Mouse (Mus musculus) intestine, embryonic 15.5 days (tissue): ENCODE data around the gene Armc8. TPM values are rescaled to one million over a fixed set of nuclear protein-coding genes. Genes with fewer than 3 reads are reported as not detected.

ENCODE experiments used
- ATAC-seq: fragments of 200-750 bp; cut with Nextera tagmentation; 2 replicates; pipeline ENCODE4 v1.8.0; 2017; ENCODE audit warnings: moderate TSS enrichment, moderate library complexity
- H3K27ac ChIP-seq: fragments of 300-500 bp; sonication (generic); 2 replicates; pipeline ENCODE4 v1.5.1; 2015; ENCODE audit warnings: mild to moderate bottlenecking, inconsistent platforms
- H3K27me3 ChIP-seq: fragments of 300-500 bp; sonication (generic); replicated peaks from 2 replicates; pipeline ENCODE4 v1.6.1; 2015; ENCODE audit warnings: inconsistent platforms
- H3K36me3 ChIP-seq: fragments of 300-500 bp; sonication (generic); 2 replicates; pipeline ENCODE4 v1.6.1; 2015; ENCODE audit warnings: inconsistent platforms
- H3K4me1 ChIP-seq: fragments of 300-500 bp; sonication (generic); replicated peaks from 2 replicates; pipeline ENCODE4 v1.6.1; 2015; ENCODE audit warnings: inconsistent platforms
- H3K4me2 ChIP-seq: fragments of 300-500 bp; sonication (generic); replicated peaks from 2 replicates; pipeline ENCODE4 v1.6.1; 2015; ENCODE audit warnings: mild to moderate bottlenecking, inconsistent platforms
- H3K4me3 ChIP-seq: fragments of 300-500 bp; sonication (generic); replicated peaks from 2 replicates; pipeline ENCODE4 v1.5.1; 2015; ENCODE audit warnings: inconsistent platforms
- H3K9ac ChIP-seq: fragments of 300-500 bp; sonication (generic); 2 replicates; pipeline ENCODE4 v1.6.1; 2015; ENCODE audit warnings: inconsistent platforms
- H3K9me3 ChIP-seq: fragments of 300-500 bp; sonication (generic); 2 replicates; pipeline ENCODE4 v1.6.1; 2016; ENCODE audit warnings: inconsistent platforms
- WGBS: fragments of 180-500 bp; shearing (Covaris S2); methylation state at CpG from one replicate; pipeline ENCODE4 v1.1.7; 2015; 5-methylcytosine and 5-hydroxymethylcytosine counted together
- polyA plus RNA-seq: library from polyadenylated mRNA; unstranded; fragments of >200 nt; fragmentation: Nextera tagmentation; extraction: Ambion mirVana; gene quantifications from 2 replicates; pipeline ENCODE4 v1.2.1, GENCODE M21; 2015

The Armc8 gene
- polyA plus RNA-seq, 1 experiment from 2014 or later = 26.9 TPM

- Histone ChIP-seq H3K9me3 (no peaks in the 10 kb centered on the region), H3K4me2 (no peak overlapping the region), H3K4me3 (no peak overlapping the region), H3K4me1 (no peaks in the 10 kb centered on the region), H3K27ac (no peak overlapping the region), H3K36me3 (peaks cover 14% of the 10 kb centered on the region), H3K9ac (no peak overlapping the region), H3K27me3 (no peaks in the 10 kb centered on the region)
- WGBS = 95% methylated on average over 4 of the region's 4 CpGs
- no peak for ATAC-seq
These were observed 77.6 kb downstream of the Armc8 start for GRCm38 (mm10) chr9:99491050-99491449.

GRCm38 (mm10) chr9:99487841-99488240 lies 80.9 kb downstream of the Armc8 start:
- no peaks in the 10 kb centered on the region for H3K9me3 ChIP-seq
- no peaks in the 10 kb centered on the region for H3K4me1 ChIP-seq
- H3K4me2 ChIP-seq = no peak overlapping the region
- H3K27me3 ChIP-seq = no peaks in the 10 kb centered on the region
- H3K9ac ChIP-seq = no peak overlapping the region
- WGBS = 87% methylated on average over 3 of the region's 3 CpGs
- no peak overlapping the region for H3K4me3 ChIP-seq
- peaks cover 13% of the 10 kb centered on the region for H3K36me3 ChIP-seq
- ATAC-seq = no peak
- H3K27ac ChIP-seq = no peak overlapping the region

GRCm38 (mm10) chr9:99487126-99487695 lies 81.5 kb downstream of the Armc8 start:
- Histone ChIP-seq H3K9ac (no peak overlapping the region), H3K36me3 (peaks cover 13% of the 10 kb centered on the region), H3K4me1 (no peaks in the 10 kb centered on the region), H3K27me3 (no peaks in the 10 kb centered on the region), H3K9me3 (no peaks in the 10 kb centered on the region), H3K4me2 (no peak overlapping the region), H3K27ac (no peak overlapping the region), H3K4me3 (no peak overlapping the region)
- 80% methylated on average over 8 of the region's 8 CpGs for WGBS
- no peak for ATAC-seq

DNA sequence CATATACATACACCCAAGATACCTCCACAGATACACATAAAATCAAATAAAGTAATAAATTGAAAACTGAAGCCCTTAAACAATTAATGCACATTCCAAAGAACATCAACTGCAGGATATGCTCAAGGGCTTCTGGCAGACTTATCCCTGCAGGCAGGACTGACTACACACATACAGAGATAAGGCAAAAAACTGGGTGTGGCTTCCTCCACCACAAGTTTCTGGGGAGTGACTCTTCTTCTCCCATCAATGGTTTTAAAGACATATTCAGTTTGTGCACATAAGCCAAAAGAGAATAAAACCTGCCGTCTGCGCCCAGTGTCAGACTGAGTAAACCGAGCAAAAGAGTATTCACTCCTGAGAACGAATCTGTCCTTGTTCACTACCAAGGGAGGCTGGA lies 83.6 kb downstream of the Armc8 start:
- H3K9ac ChIP-seq = no peak overlapping the region
- H3K4me1 ChIP-seq = no peaks in the 10 kb centered on the region
- H3K4me3 ChIP-seq = no peak overlapping the region
- peaks cover 13% of the 10 kb centered on the region for H3K36me3 ChIP-seq
- no peak overlapping the region for H3K27ac ChIP-seq
- WGBS = 94% methylated on average over 4 of the region's 4 CpGs
- no peaks in the 10 kb centered on the region for H3K27me3 ChIP-seq
- H3K9me3 ChIP-seq = no peaks in the 10 kb centered on the region
- no peak for ATAC-seq
- no peak overlapping the region for H3K4me2 ChIP-seq

- Histone ChIP-seq H3K4me2 (no peak overlapping the region), H3K4me3 (no peak overlapping the region), H3K9ac (no peak overlapping the region), H3K27me3 (no peaks in the 10 kb centered on the region), H3K27ac (no peak overlapping the region), H3K36me3 (peaks cover 13% of the 10 kb centered on the region), H3K4me1 (0 out of 2 replicates have a peak, but pooled peaks cover 1% of the 10 kb centered on the region), H3K9me3 (no peaks in the 10 kb centered on the region)
- no peak for ATAC-seq
These were observed 84.1 kb downstream of the Armc8 start for GRCm38 (mm10) chr9:99484632-99485031.

GRCm38 (mm10) chr9:99483191-99483590 lies 85.5 kb downstream of the Armc8 start:
- ATAC-seq = no peak
- peaks cover 13% of the 10 kb centered on the region for H3K36me3 ChIP-seq
- WGBS = 88% methylated on average over 4 of the region's 4 CpGs

GRCm38 (mm10) chr9:99480764-99481163 lies 87.9 kb downstream of the Armc8 start:
- Histone ChIP-seq H3K9ac (no peak overlapping the region), H3K4me3 (no peak overlapping the region), H3K9me3 (no peaks in the 10 kb centered on the region), H3K4me2 (no peak overlapping the region), H3K27ac (no peak overlapping the region), H3K4me1 (0 out of 2 replicates have a peak, but pooled peaks cover 7% of the 10 kb centered on the region), H3K36me3 (peaks cover 4% of the 10 kb centered on the region), H3K27me3 (no peaks in the 10 kb centered on the region)
- 86% methylated on average over 4 of the region's 4 CpGs for WGBS
- ATAC-seq = no peak

More at GRCm38 (mm10) chr9:99483191-99483590, 85.5 kb downstream of the Armc8 start:
- no peaks in the 10 kb centered on the region for H3K9me3 ChIP-seq
- no peaks in the 10 kb centered on the region for H3K27me3 ChIP-seq
- H3K4me1 ChIP-seq = 0 out of 2 replicates have a peak, but pooled peaks cover 7% of the 10 kb centered on the region
- H3K4me2 ChIP-seq = no peak overlapping the region
- no peak overlapping the region for H3K9ac ChIP-seq
- H3K27ac ChIP-seq = no peak overlapping the region
- no peak overlapping the region for H3K4me3 ChIP-seq

DNA sequence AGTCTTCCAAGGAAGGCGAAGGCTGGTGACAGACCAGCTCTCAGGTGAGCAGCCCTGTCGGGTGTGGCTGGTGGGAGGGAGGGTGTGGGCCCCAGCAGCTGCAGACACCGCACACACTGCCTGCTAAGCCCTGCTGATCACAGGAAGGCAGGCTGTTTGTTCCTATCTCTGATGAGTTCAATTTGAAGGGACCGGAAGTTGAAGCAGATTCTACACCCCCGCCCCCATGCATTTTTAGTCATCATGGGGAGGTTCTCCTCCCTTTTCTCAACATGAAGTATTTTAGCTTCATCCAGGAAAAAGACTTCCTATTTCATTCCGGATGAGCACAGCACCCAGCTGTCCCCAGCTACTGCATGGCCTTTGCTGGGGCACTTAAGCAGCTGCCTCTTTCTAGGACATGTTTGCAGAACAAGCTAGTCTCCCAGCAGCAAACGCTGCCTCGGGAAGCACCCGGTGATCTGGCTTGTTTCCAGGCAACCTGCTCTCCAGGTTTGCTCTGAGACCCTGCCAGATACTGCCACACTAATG lies 89.5 kb downstream of the Armc8 start:
- WGBS = 46% methylated on average over 9 of the region's 9 CpGs
- H3K27ac ChIP-seq = peak overlapping the region; percentile 54
- no peaks in the 10 kb centered on the region for H3K27me3 ChIP-seq
- H3K4me3 ChIP-seq = no peak overlapping the region
- H3K9me3 ChIP-seq = no peaks in the 10 kb centered on the region
- H3K4me2 ChIP-seq = peak overlapping the region; percentile 26
- peak; percentile 91 for ATAC-seq
- peaks cover 2% of the 10 kb centered on the region; the same call in 1 of the 2 replicates for H3K36me3 ChIP-seq
- H3K9ac ChIP-seq = no peak overlapping the region
- H3K4me1 ChIP-seq = 0 out of 2 replicates have a peak, but pooled peaks cover 7% of the 10 kb centered on the region

DNA sequence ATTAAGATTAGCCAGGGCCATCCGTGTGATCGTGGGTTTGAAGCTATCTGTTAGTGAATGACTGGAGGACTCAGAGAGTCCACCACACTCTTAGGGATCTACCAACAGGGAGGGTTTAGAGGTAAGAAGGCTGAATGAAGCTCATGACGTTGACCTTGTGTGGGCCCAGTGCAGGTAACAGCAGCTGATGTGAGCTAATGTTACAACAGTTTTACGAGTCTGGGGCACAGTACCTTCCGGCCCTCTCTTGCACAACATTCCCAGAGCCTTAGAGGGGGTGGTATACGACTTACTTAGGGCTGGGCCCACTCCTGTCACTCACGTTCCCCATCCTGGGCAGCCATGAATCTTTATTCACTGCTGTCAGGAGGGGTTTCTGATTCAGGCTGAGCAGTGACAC lies 97.4 kb downstream of the Armc8 start:
- peak; percentile 73 for ATAC-seq
- H3K27ac ChIP-seq = no peak overlapping the region
- H3K9ac ChIP-seq = no peak overlapping the region
- H3K4me1 ChIP-seq = no peaks in the 10 kb centered on the region
- H3K4me3 ChIP-seq = no peak overlapping the region
- H3K9me3 ChIP-seq = no peaks in the 10 kb centered on the region
- no peaks in the 10 kb centered on the region for H3K36me3 ChIP-seq
- no peaks in the 10 kb centered on the region for H3K27me3 ChIP-seq
- WGBS = 47% methylated on average over 7 of the region's 7 CpGs
- no peak overlapping the region for H3K4me2 ChIP-seq

DNA sequence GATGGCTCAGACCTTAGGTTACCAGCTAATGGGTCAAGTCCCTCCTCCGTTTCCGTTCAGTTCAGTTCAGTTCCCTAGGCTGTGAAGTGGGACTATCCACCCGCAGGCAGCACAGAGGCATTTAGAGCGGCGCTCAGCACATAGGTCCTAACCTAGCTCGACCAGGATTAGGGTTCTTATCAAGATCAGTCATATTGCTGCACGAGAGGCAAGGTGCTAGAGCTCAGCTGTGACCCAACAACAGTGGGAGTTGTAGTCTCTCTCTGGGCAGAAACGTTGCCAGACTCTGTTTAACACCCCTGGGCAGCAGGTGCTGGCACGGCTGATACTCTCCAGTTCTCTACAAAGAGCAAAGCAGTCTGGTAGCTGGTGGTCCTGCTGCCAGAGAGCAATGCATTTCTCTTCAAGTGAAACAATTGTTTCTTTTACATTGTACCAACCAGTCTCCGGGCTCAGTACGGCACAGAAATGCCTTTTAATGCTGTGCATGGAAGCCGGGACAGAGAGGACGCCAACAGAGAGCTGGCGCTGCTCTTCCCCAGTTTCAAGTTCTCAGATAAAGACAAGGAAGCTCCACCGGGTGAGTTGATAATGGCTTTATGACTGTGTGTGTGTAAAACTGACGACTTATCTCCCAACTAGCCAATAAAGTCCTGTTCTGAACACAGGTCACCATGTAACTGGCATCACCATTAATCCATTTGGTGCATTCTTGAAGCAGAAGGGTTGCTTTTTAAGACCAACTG lies 98.2 kb downstream of the Armc8 start:
- Histone ChIP-seq H3K9ac (no peak overlapping the region), H3K4me2 (peak overlapping the region; percentile 38), H3K4me3 (no peak overlapping the region), H3K27ac (peak overlapping the region; percentile 72), H3K27me3 (no peaks in the 10 kb centered on the region), H3K4me1 (no peaks in the 10 kb centered on the region), H3K36me3 (no peaks in the 10 kb centered on the region), H3K9me3 (no peaks in the 10 kb centered on the region)
- ATAC-seq = peak; percentile 76
- 50% methylated on average over 16 of the region's 16 CpGs for WGBS

GRCm38 (mm10) chr9:99469681-99470273 lies 98.9 kb downstream of the Armc8 start:
- Histone ChIP-seq H3K4me1 (no peaks in the 10 kb centered on the region), H3K36me3 (no peaks in the 10 kb centered on the region), H3K27ac (peak overlapping the region; percentile 72), H3K9ac (no peak overlapping the region), H3K4me3 (no peak overlapping the region), H3K9me3 (no peaks in the 10 kb centered on the region), H3K27me3 (no peaks in the 10 kb centered on the region), H3K4me2 (no peak overlapping the region; the same call in 1 of the 2 replicates)
- ATAC-seq = peak; percentile 82
- 61% methylated on average over 8 of the region's 8 CpGs for WGBS

- no peak overlapping the region for H3K27ac ChIP-seq
- H3K4me2 ChIP-seq = no peak overlapping the region
- H3K27me3 ChIP-seq = no peaks in the 10 kb centered on the region
- no peaks in the 10 kb centered on the region for H3K9me3 ChIP-seq
- no peaks in the 10 kb centered on the region for H3K36me3 ChIP-seq
- no peak overlapping the region for H3K4me3 ChIP-seq
- H3K9ac ChIP-seq = no peak overlapping the region
- H3K4me1 ChIP-seq = no peaks in the 10 kb centered on the region
- no peak for ATAC-seq
- 71% methylated on average over 9 of the region's 9 CpGs for WGBS
These were observed 100.1 kb downstream of the Armc8 start for GRCm38 (mm10) chr9:99468572-99468971.
